Mouse (Mus musculus) kidney, embryonic 14.5 days (tissue): ENCODE data around the gene Ankfy1. TPM values are rescaled to one million over a fixed set of nuclear protein-coding genes. Genes with fewer than 3 reads are reported as not detected.

ENCODE experiments used
- ATAC-seq: fragments of 200-750 bp; cut with Nextera tagmentation; 2 replicates; pipeline ENCODE4 v1.8.0; 2017; ENCODE audit warnings: moderate number of reproducible peaks, mild to moderate bottlenecking, moderate TSS enrichment, moderate library complexity; ENCODE audit not compliant: low FRiP score, low TSS enrichment
- H3K27ac ChIP-seq: fragments of 300-500 bp; sonication (generic); 2 replicates; pipeline ENCODE4 v1.5.1; 2014; ENCODE audit warnings: low read depth, mild to moderate bottlenecking, low read length, moderate library complexity, mixed read lengths
- H3K27me3 ChIP-seq: fragments of 300-500 bp; sonication (generic); 2 replicates; pipeline ENCODE4 v1.6.1; 2014; ENCODE audit warnings: mild to moderate bottlenecking, low read length; ENCODE audit not compliant: control insufficient read depth, insufficient read depth
- H3K36me3 ChIP-seq: fragments of 300-500 bp; sonication (generic); 2 replicates; pipeline ENCODE4 v1.6.1; 2014; ENCODE audit warnings: low read length, mixed read lengths; ENCODE audit not compliant: control insufficient read depth, insufficient read depth
- H3K4me1 ChIP-seq: fragments of 300-500 bp; sonication (generic); 2 replicates; pipeline ENCODE4 v1.6.1; 2014; ENCODE audit warnings: low read length, mixed read lengths; ENCODE audit not compliant: control insufficient read depth, insufficient read depth
- H3K4me2 ChIP-seq: fragments of 300-500 bp; sonication (generic); replicated peaks from 2 replicates; pipeline ENCODE4 v1.6.1; 2014; ENCODE audit warnings: low read depth, mild to moderate bottlenecking, low read length
- H3K4me3 ChIP-seq: fragments of 300-500 bp; sonication (generic); 2 replicates; pipeline ENCODE4 v1.5.1; 2014; ENCODE audit warnings: mild to moderate bottlenecking, low read length
- H3K9ac ChIP-seq: fragments of 300-500 bp; sonication (generic); 2 replicates; pipeline ENCODE4 v1.6.1; 2014; ENCODE audit warnings: low read depth, mild to moderate bottlenecking, low read length, moderate library complexity
- H3K9me3 ChIP-seq: fragments of 300-500 bp; sonication (generic); 2 replicates; pipeline ENCODE4 v1.6.1; 2016; ENCODE audit warnings: low read length; ENCODE audit not compliant: control insufficient read depth
- WGBS: fragments of 180-500 bp; shearing (Covaris S2); extraction: QIAGEN DNeasy Blood & Tissue Kit; methylation state at CpG from one replicate; pipeline ENCODE4 v1.1.7; 2014; 5-methylcytosine and 5-hydroxymethylcytosine counted together
- polyA plus RNA-seq: library from polyadenylated mRNA; unstranded; fragments of >200 nt; fragmentation: Nextera tagmentation; extraction: Ambion mirVana; gene quantifications from 2 replicates; pipeline ENCODE4 v1.2.1, GENCODE M21; 2014

Gene Ankfy1
- polyA plus RNA-seq, 1 experiment from 2014 or later = 35.3 TPM

- no peaks in the 10 kb centered on the region for H3K36me3 ChIP-seq
- no peak for ATAC-seq
- H3K4me2 ChIP-seq = no peak overlapping the region
- no peak overlapping the region for H3K4me3 ChIP-seq
- H3K9me3 ChIP-seq = no peaks in the 10 kb centered on the region
- H3K9ac ChIP-seq = no peak overlapping the region
- H3K27ac ChIP-seq = no peak overlapping the region
- no peaks in the 10 kb centered on the region for H3K4me1 ChIP-seq
- 94% methylated on average over 3 of the region's 3 CpGs for WGBS
- H3K27me3 ChIP-seq = no peaks in the 10 kb centered on the region
Measured at GRCm38 (mm10) chr11:72805232-72805631, 115.4 kb downstream of the Ankfy1 start.

DNA sequence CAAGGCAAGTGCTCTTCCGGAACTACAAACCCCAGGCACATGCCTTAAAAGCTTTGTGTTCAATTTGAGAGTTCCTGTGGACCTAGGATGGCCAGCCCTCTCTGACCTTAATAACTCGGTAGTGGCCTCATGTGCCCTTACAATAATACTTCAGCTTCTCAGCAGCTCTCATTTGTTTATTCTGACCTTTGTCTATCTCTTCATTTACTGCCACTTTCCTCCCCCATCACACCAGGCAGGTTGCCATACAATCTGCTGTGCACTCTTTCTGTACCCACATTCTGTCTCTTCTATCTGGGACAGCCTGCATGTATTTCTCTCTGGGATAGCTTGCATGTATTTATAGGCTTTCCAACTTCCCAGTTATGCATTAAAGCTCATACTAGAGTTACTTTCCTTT, 116.8 kb downstream of the Ankfy1 start:
- Histone ChIP-seq H3K9me3 (no peaks in the 10 kb centered on the region), H3K9ac (no peak overlapping the region), H3K27me3 (no peaks in the 10 kb centered on the region), H3K27ac (no peak overlapping the region), H3K4me1 (no peaks in the 10 kb centered on the region), H3K4me2 (no peak overlapping the region), H3K36me3 (no peaks in the 10 kb centered on the region), H3K4me3 (no peak overlapping the region)
- 73% methylated on average over 2 of the region's 2 CpGs for WGBS
- no peak for ATAC-seq

- Histone ChIP-seq H3K36me3 (no peaks in the 10 kb centered on the region), H3K4me3 (no peak overlapping the region), H3K4me2 (no peak overlapping the region), H3K27me3 (no peaks in the 10 kb centered on the region), H3K9ac (no peak overlapping the region), H3K4me1 (no peaks in the 10 kb centered on the region), H3K9me3 (no peaks in the 10 kb centered on the region), H3K27ac (no peak overlapping the region)
- 80% methylated on average over 4 of the region's 4 CpGs for WGBS
- no peak for ATAC-seq
Measured at GRCm38 (mm10) chr11:72807992-72808391, 118.2 kb downstream of the Ankfy1 start.

DNA sequence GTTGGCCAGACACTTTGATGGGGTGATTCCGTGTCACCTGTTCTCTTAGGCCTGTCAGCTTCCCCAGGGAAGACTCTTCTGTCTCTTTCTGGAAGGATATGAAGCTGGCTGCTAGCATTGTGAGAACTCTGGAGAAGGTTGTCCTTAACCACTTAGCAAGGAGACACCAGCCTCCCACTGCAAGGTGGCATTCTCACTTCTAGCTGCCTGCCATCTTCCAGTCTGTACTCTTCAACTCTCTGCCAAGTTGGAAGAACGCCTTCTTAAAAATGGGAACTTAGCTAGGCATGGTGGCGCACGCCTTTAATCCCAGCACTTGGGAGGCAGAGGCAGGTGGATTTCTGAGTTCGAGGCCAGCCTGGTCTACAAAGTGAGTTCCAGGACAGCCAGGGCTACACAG, 123.9 kb downstream of the Ankfy1 start:
- no peak overlapping the region for H3K4me2 ChIP-seq
- H3K27me3 ChIP-seq = no peaks in the 10 kb centered on the region
- H3K9me3 ChIP-seq = no peaks in the 10 kb centered on the region
- no peaks in the 10 kb centered on the region for H3K36me3 ChIP-seq
- no peak overlapping the region for H3K27ac ChIP-seq
- WGBS = 90% methylated on average over 5 of the region's 5 CpGs
- H3K4me1 ChIP-seq = no peaks in the 10 kb centered on the region
- no peak overlapping the region for H3K4me3 ChIP-seq
- H3K9ac ChIP-seq = no peak overlapping the region
- no peak for ATAC-seq

- H3K36me3 ChIP-seq = peaks cover 2% of the 10 kb centered on the region; the same call in 1 of the 2 replicates
- 77% methylated on average over 2 of the region's 2 CpGs for WGBS
- H3K4me3 ChIP-seq = no peak overlapping the region
- H3K9me3 ChIP-seq = no peaks in the 10 kb centered on the region
- no peaks in the 10 kb centered on the region for H3K4me1 ChIP-seq
- H3K9ac ChIP-seq = no peak overlapping the region
- no peak overlapping the region for H3K4me2 ChIP-seq
- no peak for ATAC-seq
- no peaks in the 10 kb centered on the region for H3K27me3 ChIP-seq
- no peak overlapping the region for H3K27ac ChIP-seq
Measured at GRCm38 (mm10) chr11:72814188-72814587, 124.4 kb downstream of the Ankfy1 start.

- Histone ChIP-seq H3K9me3 (no peaks in the 10 kb centered on the region), H3K27me3 (no peaks in the 10 kb centered on the region), H3K4me3 (no peak overlapping the region), H3K4me2 (no peak overlapping the region), H3K4me1 (no peaks in the 10 kb centered on the region), H3K9ac (no peak overlapping the region), H3K27ac (no peak overlapping the region), H3K36me3 (peaks cover 10% of the 10 kb centered on the region; the same call in 1 of the 2 replicates)
- WGBS = 85% methylated on average over 1 of the region's 1 CpGs
- ATAC-seq = no peak
Measured at GRCm38 (mm10) chr11:72816859-72817258, 127.1 kb downstream of the Ankfy1 start.

- H3K4me3 ChIP-seq = no peak overlapping the region
- no peaks in the 10 kb centered on the region for H3K4me1 ChIP-seq
- H3K36me3 ChIP-seq = peaks cover 12% of the 10 kb centered on the region; the same call in 1 of the 2 replicates
- H3K27ac ChIP-seq = no peak overlapping the region
- H3K27me3 ChIP-seq = no peaks in the 10 kb centered on the region
- H3K9ac ChIP-seq = no peak overlapping the region
- 84% methylated on average over 7 of the region's 7 CpGs for WGBS
- no peak for ATAC-seq
- no peaks in the 10 kb centered on the region for H3K9me3 ChIP-seq
- H3K4me2 ChIP-seq = no peak overlapping the region
Measured at GRCm38 (mm10) chr11:72818067-72818466, 128.3 kb downstream of the Ankfy1 start.

- Histone ChIP-seq H3K27me3 (no peaks in the 10 kb centered on the region), H3K4me3 (no peak overlapping the region), H3K4me2 (no peak overlapping the region), H3K9ac (no peak overlapping the region), H3K9me3 (no peaks in the 10 kb centered on the region), H3K36me3 (peaks cover 21% of the 10 kb centered on the region; the same call in 1 of the 2 replicates), H3K4me1 (no peaks in the 10 kb centered on the region), H3K27ac (no peak overlapping the region)
- ATAC-seq = no peak
- WGBS = 91% methylated on average over 7 of the region's 7 CpGs
Measured at GRCm38 (mm10) chr11:72821041-72821440, 131.2 kb downstream of the Ankfy1 start.
